Mouse (Mus musculus) hindbrain, embryonic 14.5 days (tissue): ENCODE measurements around the gene Oas2. TPM values are rescaled to one million over a fixed set of nuclear protein-coding genes. Genes with fewer than 3 reads are reported as not detected.
"Not testable (repeated sequence)": the region's sequence is repeated elsewhere in the genome, so short reads cannot be mapped to it uniquely, and the experiment has no call there.

Source experiments
- ATAC-seq: fragments of 200-750 bp; cut with Nextera tagmentation; 2 replicates; pipeline ENCODE4 v1.8.0; 2017; ENCODE audit warnings: moderate number of reproducible peaks, mild to moderate bottlenecking, moderate TSS enrichment, moderate library complexity; ENCODE audit not compliant: low FRiP score
- DNase-seq: peaks from one replicate; pipeline ENCODE4 v3.0.0-alpha.2; 2015; ENCODE audit warnings: low spot score
- H3K27ac ChIP-seq: fragments of 300-500 bp; sonication (generic); 2 replicates; pipeline ENCODE4 v1.5.1; 2014; ENCODE audit warnings: mild to moderate bottlenecking, moderate library complexity
- H3K27me3 ChIP-seq: fragments of 300-500 bp; sonication (generic); 2 replicates; pipeline ENCODE4 v1.6.1; 2014; ENCODE audit warnings: mild to moderate bottlenecking, low read length, mixed read lengths; ENCODE audit not compliant: control insufficient read depth, insufficient read depth
- H3K36me3 ChIP-seq: fragments of 300-500 bp; sonication (generic); replicated peaks from 2 replicates; pipeline ENCODE4 v1.6.1; 2014; ENCODE audit not compliant: control insufficient read depth, insufficient read depth
- H3K4me1 ChIP-seq: fragments of 300-500 bp; sonication (generic); replicated peaks from 2 replicates; pipeline ENCODE4 v1.6.1; 2014; ENCODE audit warnings: antibody characterized with exemption, low read length, mixed read lengths; ENCODE audit not compliant: control insufficient read depth, insufficient read depth
- H3K4me2 ChIP-seq: fragments of 300-500 bp; sonication (generic); replicated peaks from 2 replicates; pipeline ENCODE4 v1.6.1; 2014; ENCODE audit warnings: mild to moderate bottlenecking, moderate library complexity
- H3K4me3 ChIP-seq: fragments of 300-500 bp; sonication (generic); replicated peaks from 2 replicates; pipeline ENCODE4 v1.5.1; 2014; ENCODE audit warnings: mild to moderate bottlenecking, low read length
- H3K9ac ChIP-seq: fragments of 300-500 bp; sonication (generic); 2 replicates; pipeline ENCODE4 v1.6.1; 2014
- H3K9me3 ChIP-seq: fragments of 300-500 bp; sonication (generic); 2 replicates; pipeline ENCODE4 v1.6.1; 2016; ENCODE audit warnings: low read length; ENCODE audit not compliant: control insufficient read depth
- WGBS: fragments of 180-500 bp; shearing (Covaris S2); extraction: QIAGEN DNeasy Blood & Tissue Kit; methylation state at CpG from one replicate; pipeline ENCODE4 v1.1.7; 2014; 5-methylcytosine and 5-hydroxymethylcytosine counted together
- polyA plus RNA-seq: library from polyadenylated mRNA; unstranded; fragments of >200 nt; fragmentation: Nextera tagmentation; extraction: Ambion mirVana; gene quantifications from 2 replicates; pipeline ENCODE4 v1.2.1, GENCODE M21; 2014

Oas2 gene
- polyA plus RNA-seq = 0.16 and 0.32 TPM in 2 replicates

DNA sequence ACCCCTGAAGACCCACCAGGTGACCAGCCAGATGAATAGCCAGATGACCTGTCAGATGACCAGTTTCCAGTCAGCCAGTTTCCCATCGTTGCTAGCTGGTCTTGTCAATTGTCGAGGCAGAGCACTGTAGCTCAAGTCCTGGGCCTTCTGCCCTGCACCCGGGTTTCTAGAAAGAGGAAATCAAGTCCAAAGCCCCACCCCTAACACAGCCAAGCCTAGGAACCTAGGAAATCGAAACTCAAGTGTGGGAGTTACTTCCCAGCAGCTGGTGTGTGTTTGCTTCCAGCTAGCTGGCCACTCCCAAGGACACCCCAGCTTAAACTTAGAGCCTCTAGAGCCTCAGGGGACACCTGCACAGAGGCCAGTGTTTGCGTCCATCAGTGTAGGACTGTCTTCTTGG, at the start of gene Oas2:
Gene Oas2 (minus strand): TSS at position 166 of the 400 bp plus-strand sequence.
- Histone ChIP-seq H3K9ac (no peak within 1 kb of the TSS), H3K27ac (no peak within 1 kb of the TSS), H3K4me2 (no peak within 1 kb of the TSS), H3K27me3 (no peaks in the 10 kb centered on the region), H3K4me1 (no peaks in the 10 kb centered on the region), H3K36me3 (no peaks in the 10 kb centered on the region), H3K9me3 (no peaks in the 10 kb centered on the region), H3K4me3 (no peak within 1 kb of the TSS)
- ATAC-seq (no peak), DNase-seq (no peak)
- 76% methylated on average over 5 of the region's 5 CpGs for WGBS

DNA sequence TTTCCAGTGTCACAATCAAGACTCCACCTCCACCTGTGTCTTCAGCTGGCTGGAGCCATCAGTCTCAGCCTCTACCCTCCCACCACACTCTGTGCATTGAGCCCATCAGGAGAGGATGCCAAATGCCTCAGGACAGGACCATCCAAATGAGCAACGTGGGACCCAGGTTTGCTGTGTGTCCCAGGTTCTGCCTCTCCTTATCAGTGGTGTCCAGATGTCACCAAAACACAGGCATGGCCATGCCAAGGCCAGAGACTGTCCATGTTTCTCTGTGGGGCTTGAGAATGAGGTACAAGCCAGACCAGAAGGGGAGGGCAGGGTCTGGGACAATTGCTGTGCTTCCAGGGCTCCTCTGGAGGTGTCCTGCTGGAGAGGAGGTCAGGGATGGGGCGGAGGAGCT, 49.3 kb upstream of the Oas2 start:
- H3K4me2 ChIP-seq, H3K4me1 ChIP-seq, DNase-seq, H3K36me3 ChIP-seq, H3K9ac ChIP-seq, H3K27ac ChIP-seq, ATAC-seq, H3K4me3 ChIP-seq, H3K27me3 ChIP-seq, H3K9me3 ChIP-seq: not testable (repeated sequence)
- whole genome bisulfite sequencing = 68% methylated on average over 2 of the region's 2 CpGs

DNA sequence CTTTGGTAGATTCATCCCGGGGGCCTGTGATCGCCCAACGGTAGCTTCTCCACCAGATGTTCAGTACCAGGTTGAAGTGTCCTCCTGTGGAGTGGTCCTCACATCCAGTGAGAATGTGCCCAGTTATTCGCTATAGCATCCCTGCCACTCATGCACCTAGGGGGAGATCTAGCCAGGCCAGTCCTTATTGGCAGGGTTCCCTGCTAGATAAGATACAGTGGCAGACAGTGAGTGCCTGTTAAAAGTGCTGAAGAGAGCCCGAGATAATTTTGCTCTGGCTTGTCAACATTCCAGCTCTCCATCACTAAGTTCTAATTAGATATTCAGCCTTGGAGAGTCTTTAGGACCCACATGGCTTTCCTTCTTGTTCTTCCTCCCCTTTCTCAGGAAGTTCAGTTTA, 48.5 kb upstream of the Oas2 start:
- H3K4me2 ChIP-seq, DNase-seq, H3K4me3 ChIP-seq, H3K9me3 ChIP-seq, H3K36me3 ChIP-seq, H3K4me1 ChIP-seq, H3K27me3 ChIP-seq, H3K9ac ChIP-seq, ATAC-seq, H3K27ac ChIP-seq: not testable (repeated sequence)
- 78% methylated on average over 5 of the region's 5 CpGs for whole genome bisulfite sequencing

DNA sequence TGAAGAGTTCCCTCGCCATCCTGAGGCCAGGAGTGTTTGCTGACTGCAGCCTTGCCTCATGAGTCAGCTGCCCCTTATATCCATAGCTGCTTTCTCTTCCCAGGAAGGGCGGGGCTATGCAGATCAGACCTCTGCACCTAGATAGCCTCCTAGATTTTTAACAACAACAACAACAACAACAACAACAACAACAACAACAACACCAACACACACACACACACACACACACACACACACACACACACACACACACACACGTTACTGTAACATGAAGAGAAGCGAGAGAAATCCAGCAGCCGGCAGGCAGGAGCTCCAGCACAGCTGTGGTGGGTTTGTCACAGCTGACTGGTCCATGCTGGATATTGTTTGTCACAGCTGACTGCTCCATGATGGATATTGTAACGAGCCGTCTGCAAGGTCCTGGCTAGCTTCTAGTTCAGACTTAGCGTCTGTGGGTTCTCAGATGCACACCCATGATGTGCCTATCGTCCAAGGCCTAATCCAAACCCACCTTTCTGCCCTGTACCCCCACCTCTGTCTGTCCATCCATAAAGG, 45.9 kb upstream of the Oas2 start, which contains the start of gene Oas1e:
Gene Oas1e (minus strand): TSS at position 51 of the 555 bp plus-strand sequence.
- H3K4me3 ChIP-seq, H3K4me2 ChIP-seq, H3K27ac ChIP-seq, H3K4me1 ChIP-seq, H3K9me3 ChIP-seq, H3K27me3 ChIP-seq, H3K9ac ChIP-seq, DNase-seq, ATAC-seq, H3K36me3 ChIP-seq: not testable (repeated sequence)
- 56% methylated on average over 9 of the region's 9 CpGs for WGBS

DNA sequence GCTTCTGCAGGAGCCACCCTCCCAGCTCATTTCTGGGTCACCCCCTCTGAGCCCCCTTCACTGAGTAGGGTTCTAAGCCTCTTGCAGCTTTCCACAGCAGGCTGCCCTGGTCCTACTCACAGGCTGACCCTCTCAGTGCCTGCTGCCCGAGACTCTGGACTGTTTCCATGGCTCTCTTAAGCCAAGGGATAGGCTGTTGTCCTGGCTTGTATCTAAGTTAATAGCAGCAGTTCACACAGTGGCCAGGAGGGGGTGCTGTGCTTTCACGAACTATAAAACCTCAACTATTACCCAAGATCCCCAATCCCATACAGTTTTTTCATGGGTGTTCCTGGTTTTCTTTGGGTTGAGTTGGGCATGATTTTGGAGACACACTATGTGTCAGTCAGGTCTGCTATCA, 43.4 kb upstream of the Oas2 start:
- ATAC-seq = no peak
- H3K27ac ChIP-seq = no peak overlapping the region
- H3K27me3 ChIP-seq = no peaks in the 10 kb centered on the region
- 38% methylated on average over 2 of the region's 2 CpGs for WGBS
- H3K4me3 ChIP-seq = no peak overlapping the region
- DNase-seq = peak; percentile 75
- no peaks in the 10 kb centered on the region for H3K4me1 ChIP-seq
- H3K4me2 ChIP-seq = no peak overlapping the region
- H3K36me3 ChIP-seq = no peaks in the 10 kb centered on the region
- no peak overlapping the region for H3K9ac ChIP-seq
- no peaks in the 10 kb centered on the region for H3K9me3 ChIP-seq

DNA sequence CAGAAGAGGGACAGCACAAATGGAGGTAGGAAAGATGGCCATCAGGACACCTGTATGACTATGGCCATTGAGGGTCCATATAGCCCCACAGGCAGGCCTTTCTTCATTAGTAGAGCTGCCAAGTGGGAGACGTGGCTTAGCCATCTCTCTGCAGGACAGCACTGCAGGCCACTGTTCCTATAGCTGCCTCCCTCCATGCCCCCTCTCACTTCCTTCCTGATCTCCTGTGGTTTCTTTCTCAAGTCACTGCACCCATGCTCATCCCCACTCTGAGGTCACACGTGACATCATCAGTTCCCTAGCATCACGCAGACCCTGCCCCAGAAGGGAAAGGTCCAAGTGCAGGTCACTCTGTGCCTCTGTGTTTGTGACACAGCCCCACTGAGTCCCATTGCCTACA, 37.4 kb upstream of the Oas2 start:
- 65% methylated on average over 3 of the region's 3 CpGs for WGBS
- H3K4me2 ChIP-seq = no peak overlapping the region
- no peaks in the 10 kb centered on the region for H3K9me3 ChIP-seq
- H3K4me1 ChIP-seq = no peaks in the 10 kb centered on the region
- H3K36me3 ChIP-seq = no peaks in the 10 kb centered on the region
- DNase-seq (no peak), ATAC-seq (no peak)
- no peak overlapping the region for H3K27ac ChIP-seq
- no peaks in the 10 kb centered on the region for H3K27me3 ChIP-seq
- no peak overlapping the region for H3K4me3 ChIP-seq
- H3K9ac ChIP-seq = no peak overlapping the region

DNA sequence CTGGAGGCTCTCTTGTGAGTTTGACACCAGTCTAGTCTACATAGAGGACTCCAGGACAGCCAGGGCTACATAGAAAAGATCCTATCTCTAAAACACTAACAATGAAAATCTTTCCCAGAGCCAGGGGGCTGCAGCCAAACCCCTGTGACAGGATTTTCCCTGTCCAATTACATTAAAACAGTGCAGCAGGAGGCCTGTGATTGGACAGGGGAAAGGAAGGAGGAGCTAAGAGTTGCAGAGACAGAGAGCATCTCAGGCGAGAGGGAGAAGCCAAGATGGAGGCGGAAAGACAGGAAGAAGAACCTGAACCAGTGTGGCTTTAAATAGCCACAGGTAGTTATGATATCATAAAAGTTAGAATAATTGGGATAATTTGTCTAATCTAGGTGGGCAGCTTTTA, 32.8 kb upstream of the Oas2 start:
- no peak for ATAC-seq
- no peak for DNase-seq
- no peaks in the 10 kb centered on the region for H3K9me3 ChIP-seq
- H3K4me2 ChIP-seq = no peak overlapping the region
- no peaks in the 10 kb centered on the region for H3K4me1 ChIP-seq
- WGBS = 76% methylated on average over 2 of the region's 2 CpGs
- no peaks in the 10 kb centered on the region for H3K27me3 ChIP-seq
- H3K36me3 ChIP-seq = no peaks in the 10 kb centered on the region
- H3K4me3 ChIP-seq = no peak overlapping the region
- no peak overlapping the region for H3K9ac ChIP-seq
- no peak overlapping the region for H3K27ac ChIP-seq

DNA sequence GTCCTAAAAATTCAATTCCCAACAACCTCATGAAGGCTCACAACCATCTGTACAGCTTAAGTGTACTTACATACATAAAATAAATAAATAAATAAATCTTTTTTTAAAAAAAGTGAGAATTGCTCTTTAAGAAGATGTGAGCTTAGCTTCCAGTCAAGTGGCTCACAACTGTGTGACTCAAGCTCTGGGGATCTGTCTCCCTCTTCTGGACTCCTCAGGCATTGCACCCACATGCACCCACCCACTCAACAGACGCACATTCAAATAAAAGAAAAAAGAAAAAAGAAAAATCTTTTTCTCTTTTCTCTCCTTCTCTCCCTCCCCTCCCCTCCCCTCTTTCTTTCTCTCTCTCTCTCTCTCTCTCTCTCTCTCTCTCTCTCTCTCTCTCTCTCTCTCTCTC, 32.0 kb upstream of the Oas2 start:
- DNase-seq = no peak
- H3K9ac ChIP-seq = no peak overlapping the region
- no peaks in the 10 kb centered on the region for H3K27me3 ChIP-seq
- H3K36me3 ChIP-seq = no peaks in the 10 kb centered on the region
- ATAC-seq = no peak
- no peak overlapping the region for H3K4me3 ChIP-seq
- 100% methylated on average over 1 of the region's 1 CpGs for WGBS
- no peaks in the 10 kb centered on the region for H3K9me3 ChIP-seq
- no peak overlapping the region for H3K27ac ChIP-seq
- H3K4me1 ChIP-seq = no peaks in the 10 kb centered on the region
- H3K4me2 ChIP-seq = no peak overlapping the region

DNA sequence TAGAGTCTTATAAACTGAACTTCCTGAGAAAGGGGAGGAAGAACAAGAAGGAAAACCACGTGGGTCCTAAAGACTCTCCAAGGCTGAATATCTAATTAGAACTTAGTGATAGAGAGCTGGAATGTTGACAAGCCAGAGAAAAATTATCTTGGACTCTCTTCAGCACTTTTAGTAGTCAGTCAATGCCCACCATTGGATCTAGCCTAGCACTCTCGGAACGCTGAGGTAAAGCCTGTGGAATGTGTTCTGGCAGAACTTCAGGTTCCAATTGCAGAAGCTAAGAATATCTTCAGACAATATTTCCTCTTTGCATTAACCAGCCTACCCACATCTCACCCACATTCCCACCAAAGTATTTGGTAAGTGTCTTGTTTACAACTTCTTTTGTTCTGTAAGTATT, 30.3 kb upstream of the Oas2 start:
- Histone ChIP-seq H3K27me3 (no peaks in the 10 kb centered on the region), H3K4me2 (no peak overlapping the region), H3K36me3 (no peaks in the 10 kb centered on the region), H3K4me3 (no peak overlapping the region), H3K27ac (no peak overlapping the region), H3K9ac (no peak overlapping the region), H3K4me1 (no peaks in the 10 kb centered on the region), H3K9me3 (no peaks in the 10 kb centered on the region)
- ATAC-seq = no peak
- DNase-seq = no peak
- 64% methylated on average over 3 of the region's 3 CpGs for WGBS

DNA sequence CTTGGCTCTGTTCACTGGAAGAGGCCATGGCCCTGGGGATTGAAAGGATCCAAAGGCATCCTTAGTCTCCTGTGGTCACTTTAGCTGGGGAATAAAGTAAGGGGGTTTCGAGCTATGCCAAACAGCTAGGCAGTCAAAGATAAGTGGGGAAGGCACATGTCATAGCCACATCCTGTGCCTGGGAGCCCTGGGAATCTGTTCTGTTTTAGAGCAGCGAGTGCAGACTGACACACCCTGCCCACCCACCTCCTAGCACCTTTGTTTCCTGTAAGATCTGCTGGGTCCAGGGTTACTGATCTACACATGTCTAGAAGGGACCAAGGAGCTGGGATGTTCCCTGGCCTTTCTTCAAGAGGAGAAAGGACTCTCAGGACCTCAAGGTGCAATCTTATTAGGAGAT, 29.3 kb upstream of the Oas2 start:
- no peak overlapping the region for H3K4me3 ChIP-seq
- no peak overlapping the region for H3K27ac ChIP-seq
- H3K9ac ChIP-seq = no peak overlapping the region
- no peaks in the 10 kb centered on the region for H3K4me1 ChIP-seq
- no peak overlapping the region for H3K4me2 ChIP-seq
- no peaks in the 10 kb centered on the region for H3K27me3 ChIP-seq
- ATAC-seq (no peak), DNase-seq (no peak)
- no peaks in the 10 kb centered on the region for H3K36me3 ChIP-seq
- WGBS = 81% methylated on average over 2 of the region's 2 CpGs
- H3K9me3 ChIP-seq = no peaks in the 10 kb centered on the region
